Mouse (Mus musculus) spleen, adult 2 months (tissue): ENCODE data around the gene Tex21. TPM values are rescaled to one million over a fixed set of nuclear protein-coding genes. Genes with fewer than 3 reads are reported as not detected.
"Not testable (repeated sequence)": the region's sequence is repeated elsewhere in the genome, so short reads cannot be mapped to it uniquely, and the experiment has no call there.

Source experiments
- DNase-seq, 2 experiments: peaks; one replicate each; pipeline versions ENCODE4 v3.0.0 to v3.0.0-alpha.2; 2012 to 2021; ENCODE audit warnings: low spot score in 2 of 2, low read depth in 1 of 2
- H3K27ac ChIP-seq: fragments of 200-500 bp; 2 replicates; pipeline ENCODE4 v1.5.1; 2012; ENCODE audit warnings: low read length, inconsistent platforms; ENCODE audit not compliant: insufficient read depth
- H3K27me3 ChIP-seq: fragments of 200-500 bp; 2 replicates; pipeline ENCODE4 v1.6.1; 2012; ENCODE audit warnings: mild to moderate bottlenecking, moderate library complexity, low read length, inconsistent platforms; ENCODE audit not compliant: control insufficient read depth, insufficient read depth
- H3K36me3 ChIP-seq: fragments of 200-500 bp; 2 replicates; pipeline ENCODE4 v1.6.1; 2012; ENCODE audit warnings: mild to moderate bottlenecking, low read length, inconsistent platforms; ENCODE audit not compliant: control insufficient read depth, insufficient read depth
- H3K4me1 ChIP-seq: fragments of 200-500 bp; 2 replicates; pipeline ENCODE4 v1.6.1; 2011; ENCODE audit warnings: inconsistent platforms; ENCODE audit not compliant: control insufficient read depth, insufficient read depth, insufficient read length
- H3K4me3 ChIP-seq: fragments of 200-500 bp; 2 replicates; pipeline ENCODE4 v1.5.1; 2011; ENCODE audit warnings: mild to moderate bottlenecking, inconsistent platforms; ENCODE audit not compliant: insufficient read depth, insufficient read length; ENCODE audit errors: extremely low read depth
- CTCF ChIP-seq: fragments of 200-500 bp; IDR thresholded peaks from 2 replicates; pipeline ENCODE4 v1.5.1; 2011; ENCODE audit warnings: mild to moderate bottlenecking, inconsistent platforms; ENCODE audit not compliant: insufficient read depth, insufficient read length, insufficient replicate concordance; ENCODE audit errors: extremely low read depth
- POLR2A ChIP-seq: fragments of 200-500 bp; IDR thresholded peaks from 2 replicates; pipeline ENCODE4 v1.6.1; 2011; ENCODE audit warnings: low read depth, low read length, inconsistent platforms
- WGBS: fragments of 180-500 bp; shearing (Covaris S2); methylation state at CpG from one replicate; pipeline ENCODE4 v1.1.7; 2018; 5-methylcytosine and 5-hydroxymethylcytosine counted together
- polyA plus RNA-seq: library from polyadenylated mRNA; depleted of rRNA; stranded (reverse); fragments of >200 nt; gene quantifications from 2 replicates; pipeline ENCODE4 v1.2.3, GENCODE M21; 2012; rRNA removed

The Tex21 gene
- polyA plus RNA-seq, 1 experiment: not detected

DNA sequence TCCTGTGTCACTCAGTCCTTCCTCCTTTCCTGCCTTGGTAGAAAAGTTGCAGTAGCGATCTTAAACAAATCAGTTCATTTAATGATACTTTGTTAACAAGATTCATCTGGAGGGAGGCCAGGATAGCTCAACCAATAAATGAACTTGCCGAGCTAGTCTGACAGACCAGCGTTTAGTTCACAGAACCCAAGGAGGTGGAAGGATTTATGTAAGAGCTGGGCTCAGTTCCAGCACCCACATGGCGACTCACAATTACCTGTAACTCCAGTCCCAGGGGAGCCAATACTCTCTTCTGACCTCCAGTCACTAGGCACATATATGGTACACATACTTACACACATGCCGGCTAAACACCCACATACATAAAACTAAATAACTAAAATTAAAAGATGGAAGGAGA is 67.5 kb downstream of the Tex21 start:
- H3K4me3 ChIP-seq: no peak overlapping the region
- no peaks in the 10 kb centered on the region for H3K4me1 ChIP-seq
- TF ChIP-seq CTCF: no peak
- TF ChIP-seq POLR2A: no peak
- no peak for DNase-seq
- H3K27ac ChIP-seq: no peak overlapping the region
- no peaks in the 10 kb centered on the region for H3K36me3 ChIP-seq
- 57% methylated on average over 5 of the region's 5 CpGs for WGBS
- H3K27me3 ChIP-seq: 0 out of 2 replicates have a peak, but pooled peaks cover 5% of the 10 kb centered on the region

DNA sequence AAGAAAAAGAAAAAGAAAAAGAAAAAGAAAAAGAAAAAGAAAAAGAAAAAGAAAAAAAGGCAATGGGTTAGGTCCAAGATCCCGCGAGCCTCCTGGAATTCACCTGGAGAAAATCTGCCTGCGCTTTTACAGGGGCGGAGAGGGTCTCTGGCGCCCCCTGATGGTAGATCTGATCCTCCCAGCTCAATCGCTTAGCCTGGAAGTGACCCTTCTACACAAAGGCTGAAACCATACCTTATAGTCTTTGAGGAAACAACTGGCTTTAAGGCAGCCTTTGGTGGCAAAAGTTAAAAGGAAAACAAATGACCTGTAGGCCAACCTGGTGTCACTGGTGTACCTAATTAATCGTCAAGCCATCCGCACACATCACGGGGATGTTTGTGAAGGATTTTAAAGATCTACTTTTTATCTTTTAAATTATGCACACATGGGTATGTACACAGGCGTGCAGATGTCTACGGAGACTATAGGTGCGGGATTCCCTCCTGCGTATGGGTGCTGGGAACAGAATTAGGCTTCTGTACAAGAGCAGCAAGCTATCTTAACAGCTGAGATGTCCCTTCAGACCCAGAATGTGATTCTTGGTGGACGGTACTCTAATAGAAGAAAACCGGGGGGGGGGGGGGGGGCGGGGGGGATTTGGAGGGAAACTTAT is 68.6 kb downstream of the Tex21 start:
- H3K4me1 ChIP-seq: no peaks in the 10 kb centered on the region
- H3K27me3 ChIP-seq: 0 out of 2 replicates have a peak, but pooled peaks cover 5% of the 10 kb centered on the region
- peak; percentile 17 to 58 for DNase-seq
- H3K4me3 ChIP-seq: no peak overlapping the region
- no peak overlapping the region for H3K27ac ChIP-seq
- TF ChIP-seq POLR2A: no peak
- peak; percentile 87 for TF ChIP-seq CTCF
- no peaks in the 10 kb centered on the region for H3K36me3 ChIP-seq
- WGBS: 46% methylated on average over 16 of the region's 16 CpGs

DNA sequence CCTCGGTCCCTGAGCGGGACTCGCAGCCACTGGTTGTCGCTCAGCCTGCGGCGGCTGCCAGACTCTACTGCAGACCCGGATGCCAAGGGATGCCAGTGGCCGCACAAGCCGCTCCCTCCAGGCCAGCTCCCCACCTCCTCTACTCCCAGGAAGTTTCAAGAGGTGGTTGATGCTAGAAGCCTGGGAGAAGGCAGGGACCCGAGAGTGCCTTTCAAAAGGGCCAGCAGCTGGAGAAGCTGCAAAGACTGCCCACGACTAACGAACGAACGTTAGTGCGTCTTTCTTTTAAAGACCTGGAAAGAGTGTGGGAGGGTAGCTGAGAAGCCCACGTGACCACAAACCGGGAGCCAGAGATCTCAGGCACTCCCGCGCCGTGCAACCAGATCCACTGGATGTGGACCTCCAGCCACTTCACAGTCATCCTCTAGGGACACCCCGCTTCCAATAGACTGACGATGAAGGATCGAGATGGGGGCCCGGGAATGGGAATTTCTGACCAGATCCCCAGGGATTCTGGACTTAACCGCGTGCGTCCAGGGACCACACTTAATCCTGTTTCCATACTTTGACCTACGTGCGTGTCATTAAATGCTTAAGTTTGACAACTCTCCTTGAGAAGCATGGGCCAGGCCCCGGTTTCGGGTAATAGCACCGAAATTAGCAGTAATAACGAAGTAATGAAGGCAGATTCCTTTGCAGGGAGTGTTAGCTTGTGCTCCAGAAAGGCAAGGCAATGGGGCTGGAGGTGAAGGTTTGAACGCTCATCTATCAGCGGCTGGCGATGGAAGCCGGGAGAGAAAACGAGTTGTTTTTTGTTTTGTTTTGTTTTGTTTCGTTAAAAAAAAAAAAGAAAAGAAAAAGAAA is 69.3 kb downstream of the Tex21 start, which contains the start of gene Esr2:
TSS of gene Esr2 (minus strand) at position 260 of the 864 bp plus-strand sequence.
- DNase-seq: no peak
- Histone ChIP-seq H3K27me3 (0 out of 2 replicates have a peak, but pooled peaks cover 5% of the 10 kb centered on the region), H3K36me3 (no peaks in the 10 kb centered on the region), H3K4me3 (peak within 1 kb of the TSS; percentile 47), H3K27ac (no peak within 1 kb of the TSS), H3K4me1 (no peaks in the 10 kb centered on the region)
- WGBS: 1% methylated on average over 39 of the region's 39 CpGs
- TF ChIP-seq POLR2A: no peak
- TF ChIP-seq CTCF: no peak

DNA sequence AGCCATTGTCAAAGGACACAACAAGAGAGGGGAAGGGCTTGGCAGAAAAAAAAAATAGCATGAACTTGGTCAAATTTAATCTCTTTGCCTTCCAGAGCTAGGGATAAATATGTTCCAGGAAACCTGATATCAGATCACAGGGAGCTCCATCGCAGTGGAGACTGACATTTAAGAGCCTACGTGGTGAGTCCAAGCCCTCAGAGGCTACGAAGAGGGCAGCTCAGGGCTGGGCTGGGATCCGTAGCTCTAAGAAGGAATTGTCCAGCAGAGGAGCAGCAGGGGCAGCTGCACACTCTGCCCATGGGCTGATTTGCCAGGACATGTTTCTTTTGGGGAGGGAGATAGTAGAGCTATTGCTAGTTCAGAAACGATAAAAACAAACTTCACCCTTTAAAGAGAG is 80.9 kb downstream of the Tex21 start:
- 79% methylated on average over 5 of the region's 5 CpGs for WGBS
- H3K27ac ChIP-seq: no peak overlapping the region
- no peaks in the 10 kb centered on the region for H3K4me1 ChIP-seq
- DNase-seq: no peak
- H3K4me3 ChIP-seq: no peak overlapping the region
- TF ChIP-seq POLR2A: no peak
- TF ChIP-seq CTCF: no peak
- H3K36me3 ChIP-seq: no peaks in the 10 kb centered on the region
- H3K27me3 ChIP-seq: no peaks in the 10 kb centered on the region

DNA sequence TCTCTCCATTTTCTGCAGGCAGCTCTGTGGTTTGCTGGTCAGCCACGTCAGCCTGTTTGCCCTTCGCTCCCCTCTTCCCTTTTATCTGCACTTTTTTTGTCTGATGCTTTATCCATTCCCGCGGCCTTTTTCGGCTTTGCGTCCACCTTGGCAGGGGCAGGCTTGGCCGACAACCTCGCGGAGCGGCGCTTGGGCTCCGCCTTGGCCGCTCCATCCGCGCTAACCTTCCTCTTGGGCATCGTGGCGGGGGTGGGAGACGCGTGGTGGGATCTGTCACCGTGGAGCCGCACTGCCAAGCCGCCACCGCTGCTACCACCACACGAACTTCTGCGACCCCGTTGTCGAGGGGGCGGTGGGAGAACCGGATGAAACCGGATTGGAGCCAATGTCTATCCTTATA is 94.2 kb downstream of the Tex21 start:
- H3K36me3 ChIP-seq, H3K27ac ChIP-seq, DNase-seq, H3K4me1 ChIP-seq, H3K27me3 ChIP-seq, H3K4me3 ChIP-seq: not testable (repeated sequence)
- WGBS: 23% methylated on average over 30 of the region's 30 CpGs

Other genes starting within 250 kb of the Tex21 start
- gene Esr2, start 69.5 kb downstream of the Tex21 start, polyA plus RNA-seq: 0.02 TPM in 2 replicates
- 15.1 and 17.3 TPM in 2 replicates for gene Mthfd1, start 8.6 kb upstream of the Tex21 start, polyA plus RNA-seq
- 0.22 and 0.29 TPM in 2 replicates for gene Akap5, start 78.1 kb upstream of the Tex21 start, polyA plus RNA-seq
- 6.9 and 7.5 TPM in 2 replicates for gene Zbtb25, start 122.9 kb upstream of the Tex21 start, polyA plus RNA-seq
- gene Zbtb1, start 123.5 kb upstream of the Tex21 start, polyA plus RNA-seq: 2.1 and 2.5 TPM in 2 replicates
- 3.8 and 6.0 TPM in 2 replicates for gene Hspa2, start 157.4 kb upstream of the Tex21 start, polyA plus RNA-seq
- gene Ppp1r36, start 170.8 kb upstream of the Tex21 start, polyA plus RNA-seq: not detected in 2 replicates